Mouse (Mus musculus): ENCODE results near the gene Gab1.

Gene Gab1

GRCm38 (mm10) chr8:80847912-80848311, 32.4 kb downstream of the Gab1 start:
- no peak for DNase-seq (ENCODE audit: low read depth in 1 of 2, low spot score in 2 of 2)

GRCm38 (mm10) chr8:80845284-80845683, 35.0 kb downstream of the Gab1 start:
- DNase-seq (ENCODE audit: low read depth in 1 of 2, low spot score in 2 of 2): no peak

DNA sequence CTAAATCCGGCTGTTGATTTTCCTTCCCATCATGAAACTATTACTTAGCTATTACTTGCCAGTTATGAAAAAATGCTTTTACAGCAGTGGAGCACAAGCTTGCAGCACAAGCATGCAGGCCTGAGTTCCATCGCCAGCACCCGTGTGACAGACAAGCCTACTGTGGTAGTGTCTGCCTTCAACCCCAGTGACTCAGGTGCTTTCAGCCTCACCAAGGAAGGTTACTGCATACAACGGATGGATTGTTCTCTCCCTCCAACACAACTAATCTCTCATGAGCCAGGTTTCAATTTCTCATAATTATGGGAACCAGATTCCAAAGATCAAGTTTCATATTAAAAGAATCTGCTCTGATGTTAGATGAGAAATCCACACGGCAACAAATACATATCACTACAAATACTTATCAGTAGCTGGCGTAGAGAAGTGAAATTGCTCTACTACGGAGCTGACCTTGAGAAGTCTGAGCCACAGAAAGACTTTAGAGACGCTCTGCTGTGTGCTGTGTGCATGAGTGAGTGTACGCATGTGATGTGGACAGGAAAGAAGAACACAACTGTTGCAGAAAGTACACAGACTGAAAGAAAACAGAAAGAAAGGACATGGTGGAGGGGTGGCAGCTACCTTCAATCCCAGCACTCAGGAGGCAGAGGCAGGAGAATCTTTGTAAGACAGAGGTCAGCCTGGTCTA, 36.4 kb downstream of the Gab1 start:
- no peak for DNase-seq (ENCODE audit: low read depth in 1 of 2, low spot score in 2 of 2)

GRCm38 (mm10) chr8:80842514-80842913, 37.8 kb downstream of the Gab1 start:
- DNase-seq (ENCODE audit: low read depth in 1 of 2, low spot score in 2 of 2): no peak

GRCm38 (mm10) chr8:80840090-80840489, 40.2 kb downstream of the Gab1 start:
- no peak for DNase-seq (ENCODE audit: low read depth in 1 of 2, low spot score in 2 of 2)

- no peak for DNase-seq (ENCODE audit: low read depth in 1 of 2, low spot score in 2 of 2)
Observed at GRCm38 (mm10) chr8:80838199-80838598, 42.1 kb downstream of the Gab1 start.

DNA sequence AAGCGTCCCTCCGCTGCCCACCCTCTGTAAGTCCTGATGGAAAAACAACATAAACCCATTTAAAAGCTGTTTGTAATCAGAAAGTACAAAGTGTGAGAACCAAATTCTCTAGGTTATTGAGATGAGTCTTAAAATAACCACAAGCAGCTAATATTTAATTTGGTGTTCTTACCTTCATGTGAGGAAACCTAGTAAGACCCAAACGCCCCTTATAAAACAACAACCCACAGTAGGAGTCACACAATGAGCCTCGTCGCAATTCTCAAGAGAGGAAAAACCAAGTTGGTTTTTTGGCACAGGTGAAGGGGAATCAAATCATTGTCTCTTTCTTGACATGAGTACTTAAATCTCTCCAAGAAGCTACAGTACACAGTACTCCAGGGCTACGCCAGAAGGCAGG, 44.9 kb downstream of the Gab1 start:
- no peak for DNase-seq (ENCODE audit: low read depth in 1 of 2, low spot score in 2 of 2)

DNA sequence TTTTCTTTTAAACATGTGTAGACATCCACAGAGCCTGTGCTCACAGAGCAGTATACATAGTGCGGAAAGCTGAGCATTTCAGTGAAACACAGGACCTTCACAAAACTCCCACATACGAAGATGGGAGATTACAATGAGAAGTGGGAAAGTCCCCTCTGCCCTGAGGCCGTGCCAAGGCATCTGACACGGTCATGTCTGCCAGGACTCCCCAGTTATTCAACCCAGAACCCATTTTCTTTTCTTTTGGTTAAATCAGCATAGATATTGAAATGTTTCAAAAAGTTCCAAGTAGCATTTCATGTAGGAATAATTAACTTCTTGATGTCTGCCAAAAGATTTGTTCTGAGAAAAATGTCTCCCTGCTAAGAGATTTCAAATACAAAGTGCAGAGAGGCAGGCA, 45.9 kb downstream of the Gab1 start:
- no peak for DNase-seq (ENCODE audit: low read depth in 1 of 2, low spot score in 2 of 2)

DNA sequence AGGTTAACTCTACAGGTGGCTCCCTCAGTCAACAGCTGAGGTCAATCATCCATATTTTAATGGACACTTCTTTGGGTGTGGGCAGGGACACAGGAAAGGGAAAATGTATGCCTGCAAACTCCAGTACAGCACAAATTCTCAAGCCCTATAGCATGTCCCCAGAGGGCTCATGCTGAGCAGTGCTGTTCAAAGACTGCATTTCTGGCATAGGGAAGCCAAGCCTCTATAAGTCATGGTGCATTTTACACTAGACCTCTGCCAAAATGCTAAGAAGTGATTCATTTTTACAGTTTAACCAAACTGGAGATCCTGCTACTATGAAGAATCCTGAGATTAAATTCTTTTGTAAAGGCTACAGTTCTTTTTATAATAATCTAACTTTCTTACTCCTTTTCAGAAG, 47.8 kb downstream of the Gab1 start:
- DNase-seq (ENCODE audit: low read depth in 1 of 2, low spot score in 2 of 2): no peak

DNA sequence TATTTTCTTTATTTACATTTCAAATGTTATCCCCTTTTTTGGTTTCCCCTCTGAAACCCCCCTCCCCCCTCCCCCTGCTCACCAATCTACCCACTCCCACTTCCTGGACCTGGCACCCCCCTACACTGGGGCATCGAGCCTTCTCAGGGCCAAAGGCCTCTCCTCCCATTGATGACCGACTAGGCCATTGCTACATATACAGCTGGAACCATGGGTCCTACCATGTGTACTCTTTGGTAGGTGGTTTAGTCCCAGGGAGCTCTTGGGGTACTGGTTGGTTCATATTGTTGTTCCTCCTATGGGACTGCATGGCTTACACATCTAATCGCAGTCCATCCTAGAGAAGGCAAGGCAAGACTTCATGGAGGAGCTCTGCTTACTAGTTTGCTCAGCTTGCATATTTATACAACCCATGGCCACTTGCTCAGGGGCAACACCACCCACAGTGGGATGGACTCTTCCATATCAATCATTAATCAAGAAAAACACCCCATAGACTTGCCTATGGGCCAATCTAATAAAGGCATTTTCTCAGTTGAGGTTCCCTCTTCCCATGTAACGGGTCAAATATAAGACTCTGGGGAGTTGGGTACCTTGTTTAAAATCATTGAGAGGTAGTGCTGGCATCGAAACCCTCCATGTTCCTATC, 48.3 kb downstream of the Gab1 start:
- no peak for DNase-seq (ENCODE audit: low read depth in 1 of 2, low spot score in 2 of 2)

GRCm38 (mm10) chr8:80830724-80831566, 49.4 kb downstream of the Gab1 start:
- no peak for DNase-seq (ENCODE audit: low read depth in 1 of 2, low spot score in 2 of 2)

DNA sequence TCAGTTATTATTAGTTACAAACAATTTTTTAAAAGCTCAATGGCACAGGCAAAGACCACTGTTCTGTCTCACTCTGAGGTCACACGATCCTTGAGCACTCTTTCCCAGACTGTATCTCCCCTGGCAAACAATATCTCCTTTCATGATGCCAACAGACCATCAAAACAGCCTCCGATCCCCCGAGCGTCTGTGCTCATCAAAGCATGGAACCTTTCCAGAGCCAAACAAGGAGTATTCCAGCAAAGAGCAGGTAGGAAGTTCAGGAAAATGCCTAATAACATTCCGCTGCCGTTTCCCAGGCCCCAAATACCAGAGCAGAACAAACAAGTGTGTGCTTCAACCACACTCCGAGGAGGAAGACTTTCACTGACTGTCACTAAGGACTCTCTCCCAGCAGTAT, 50.2 kb downstream of the Gab1 start:
- no peak for DNase-seq (ENCODE audit: low read depth in 1 of 2, low spot score in 2 of 2)

GRCm38 (mm10) chr8:80826996-80827395, 53.3 kb downstream of the Gab1 start:
- no peak for DNase-seq (ENCODE audit: low read depth in 1 of 2, low spot score in 2 of 2)

DNA sequence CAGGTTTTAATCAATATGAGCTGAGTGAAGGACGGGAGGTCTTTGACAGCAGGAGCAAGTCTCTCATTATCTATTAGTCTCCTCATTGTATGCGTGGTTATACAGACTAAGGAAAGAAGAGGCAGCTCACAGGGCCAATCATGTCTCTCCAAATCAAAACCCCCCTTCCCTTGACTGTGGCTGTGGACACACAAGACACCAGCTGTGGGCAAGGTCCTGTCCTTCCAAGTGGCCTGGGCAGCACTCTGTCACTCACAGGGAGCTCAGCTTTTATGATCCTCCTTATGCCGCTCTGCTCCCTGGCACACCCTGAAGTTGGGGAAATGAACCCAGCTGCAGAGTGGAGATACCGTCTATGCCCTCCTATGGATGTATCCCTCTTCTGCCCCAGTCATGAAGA, 55.2 kb downstream of the Gab1 start:
- DNase-seq (ENCODE audit: low read depth in 1 of 2, low spot score in 2 of 2): no peak

- DNase-seq (ENCODE audit: low read depth in 1 of 2, low spot score in 2 of 2): no peak
Observed at GRCm38 (mm10) chr8:80824426-80824825, 55.9 kb downstream of the Gab1 start.

DNA sequence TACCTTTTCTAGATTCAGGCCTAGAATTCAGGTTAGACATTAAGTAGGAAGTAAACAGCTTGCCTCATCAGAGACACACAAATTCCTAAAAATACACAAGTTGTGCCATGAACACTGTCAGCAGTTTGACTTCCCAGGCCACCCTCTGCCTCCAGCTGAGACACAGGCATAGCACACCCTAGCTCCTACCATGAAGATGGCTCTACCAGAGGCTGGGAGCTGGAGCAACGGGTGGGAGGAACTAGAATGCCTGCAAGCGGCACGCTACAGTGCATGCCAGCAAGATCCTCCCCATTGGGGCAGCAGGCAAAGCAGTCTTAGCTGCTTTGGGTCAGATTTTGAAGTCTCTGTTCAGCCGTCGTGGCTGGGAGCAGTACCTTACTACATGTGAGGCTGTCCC, 57.1 kb downstream of the Gab1 start:
- DNase-seq (ENCODE audit: low read depth in 1 of 2, low spot score in 2 of 2): no peak

DNA sequence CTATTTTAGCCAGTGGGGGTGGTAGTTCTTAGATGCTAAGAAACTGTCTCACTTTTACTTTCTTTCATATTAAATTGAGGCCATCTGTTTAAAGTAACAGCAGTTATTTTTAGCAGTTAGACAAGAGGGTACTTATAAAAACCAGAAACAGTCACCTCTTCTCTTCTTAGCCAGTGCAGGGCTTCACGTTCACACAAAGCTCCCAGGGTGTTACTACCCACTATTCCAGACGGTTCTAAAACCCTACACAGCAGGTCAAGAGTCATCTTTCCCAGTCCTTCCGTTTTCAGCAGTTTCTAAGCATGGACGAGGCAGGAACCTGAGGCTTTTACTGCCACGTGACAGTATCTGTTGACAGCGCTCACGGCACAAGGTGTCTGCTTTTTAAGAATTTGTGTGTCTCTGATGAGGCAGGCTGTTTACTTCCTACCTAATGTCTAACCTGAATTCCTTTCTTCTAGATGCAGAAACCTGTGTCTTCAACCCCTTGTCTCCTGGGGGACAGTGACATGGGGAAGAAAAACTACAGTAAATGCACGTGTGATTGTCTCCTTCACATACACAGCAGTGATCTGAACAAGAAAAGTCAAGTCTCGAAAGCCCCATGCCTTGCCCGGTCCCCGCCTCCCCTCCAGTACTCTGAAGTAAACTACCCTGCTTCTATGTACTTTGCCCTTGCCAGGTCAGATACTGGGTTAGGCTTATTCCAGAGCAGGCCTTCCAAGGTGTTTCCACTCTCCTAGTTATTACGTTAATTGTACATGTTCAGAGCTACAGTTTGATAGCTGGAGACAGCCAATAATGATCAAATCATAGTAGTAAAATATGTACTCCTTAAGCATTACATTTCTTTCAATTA, 58.7 kb downstream of the Gab1 start:
- DNase-seq (ENCODE audit: low read depth in 1 of 2, low spot score in 2 of 2): no peak

- no peak for DNase-seq (ENCODE audit: low read depth in 1 of 2, low spot score in 2 of 2)
Observed at GRCm38 (mm10) chr8:80818978-80819377, 61.3 kb downstream of the Gab1 start.

- no peak for DNase-seq (ENCODE audit: low read depth in 1 of 2, low spot score in 2 of 2)
Observed at GRCm38 (mm10) chr8:80817065-80817464, 63.3 kb downstream of the Gab1 start.

GRCm38 (mm10) chr8:80815179-80815578, 65.1 kb downstream of the Gab1 start:
- no peak for DNase-seq (ENCODE audit: low read depth in 1 of 2, low spot score in 2 of 2)

DNA sequence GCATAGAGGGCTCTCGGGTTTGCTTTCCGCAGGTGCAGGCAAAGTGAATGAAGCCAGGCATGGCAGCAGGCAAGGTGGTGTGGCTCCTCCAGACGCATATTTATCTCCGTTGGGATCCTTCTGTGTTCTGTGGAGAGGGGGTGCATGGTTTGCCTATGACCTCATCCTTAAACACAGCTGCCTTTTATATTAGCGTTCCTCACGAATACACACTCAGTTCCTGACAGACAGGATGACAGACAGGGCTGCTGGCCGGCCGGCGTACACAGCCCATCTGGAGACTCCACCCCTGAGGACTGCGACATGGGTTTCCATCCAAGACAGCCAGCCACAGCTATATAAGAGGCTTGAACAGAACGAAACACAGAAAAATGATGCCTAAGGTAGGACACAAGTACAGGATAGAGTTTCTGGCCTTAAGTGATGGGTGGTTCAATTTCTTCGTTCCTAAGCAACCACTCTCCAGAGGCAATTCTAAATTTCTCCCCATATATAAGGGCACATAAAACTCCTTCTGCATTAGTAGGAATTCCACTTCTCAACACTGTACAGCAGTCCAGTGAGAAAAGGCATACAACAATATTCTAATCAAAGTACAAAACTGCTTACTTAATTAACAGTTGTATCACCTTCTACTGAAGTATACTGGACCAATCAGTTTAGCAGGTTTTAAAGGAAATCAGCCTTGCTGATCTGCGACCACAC, 66.1 kb downstream of the Gab1 start:
- no peak for DNase-seq (ENCODE audit: low read depth in 1 of 2, low spot score in 2 of 2)
